Mouse (Mus musculus) thymus, adult 2 months (tissue): ENCODE results near the gene Ccdc8. TPM values are rescaled to one million over a fixed set of nuclear protein-coding genes. Genes with fewer than 3 reads are reported as not detected.

Source experiments
- DNase-seq: peaks from one replicate; pipeline ENCODE4 v3.0.0; 2021
- H3K27ac ChIP-seq: fragments of 200-500 bp; 2 replicates; pipeline ENCODE4 v1.5.1; 2012; ENCODE audit warnings: low read length, control low read depth; ENCODE audit not compliant: control insufficient read depth, insufficient read depth
- H3K27me3 ChIP-seq: fragments of 200-500 bp; 2 replicates; pipeline ENCODE4 v1.6.1; 2012; ENCODE audit warnings: mild to moderate bottlenecking, low read length, moderate library complexity, mixed read lengths; ENCODE audit not compliant: control insufficient read depth, insufficient read depth
- H3K36me3 ChIP-seq: fragments of 200-500 bp; 2 replicates; pipeline ENCODE4 v1.6.1; 2012; ENCODE audit warnings: mild to moderate bottlenecking, low read length, moderate library complexity; ENCODE audit not compliant: control insufficient read depth, insufficient read depth
- H3K4me1 ChIP-seq: fragments of 200-500 bp; replicated peaks from 2 replicates; pipeline ENCODE4 v1.6.1; 2012; ENCODE audit warnings: low read length; ENCODE audit not compliant: control insufficient read depth, insufficient read depth
- H3K4me3 ChIP-seq: fragments of 200-500 bp; 2 replicates; pipeline ENCODE4 v1.5.1; 2012; ENCODE audit warnings: mild to moderate bottlenecking, low read length, control low read depth, moderate library complexity; ENCODE audit not compliant: control insufficient read depth, insufficient read depth
- CTCF ChIP-seq: fragments of 200-500 bp; IDR thresholded peaks from 2 replicates; pipeline ENCODE4 v1.5.1; 2012; ENCODE audit warnings: mild to moderate bottlenecking, control low read depth, low read length, moderate library complexity, borderline replicate concordance; ENCODE audit not compliant: control insufficient read depth, poor library complexity, insufficient read depth; ENCODE audit errors: extremely low read depth
- POLR2A ChIP-seq: fragments of 200-500 bp; IDR thresholded peaks from 2 replicates; pipeline ENCODE4 v1.6.1; 2012; ENCODE audit warnings: mild to moderate bottlenecking, low read length, control low read depth, moderate library complexity; ENCODE audit not compliant: control insufficient read depth, poor library complexity, insufficient read depth; ENCODE audit errors: extremely low read depth
- WGBS: fragments of 180-500 bp; shearing (Covaris S2); methylation state at CpG from one replicate; pipeline ENCODE4 v1.1.7; 2018; 5-methylcytosine and 5-hydroxymethylcytosine counted together
- polyA plus RNA-seq: library from polyadenylated mRNA; depleted of rRNA; stranded (reverse); fragments of >200 nt; gene quantifications from 2 replicates; pipeline ENCODE4 v1.2.3, GENCODE M21; 2012

Gene Ccdc8
- polyA plus RNA-seq, 1 experiment = 2.0 TPM

GRCm38 (mm10) chr7:16999650-17000049 lies 7.1 kb downstream of the Ccdc8 start:
- Histone ChIP-seq H3K4me1 (peaks cover 4% of the 10 kb centered on the region; the same call in 1 of the 2 replicates), H3K36me3 (0 out of 2 replicates have a peak, but pooled peaks cover 1% of the 10 kb centered on the region), H3K27ac (no peak overlapping the region), H3K27me3 (no peaks in the 10 kb centered on the region; the same call in 1 of the 2 replicates), H3K4me3 (no peak overlapping the region)
- TF ChIP-seq POLR2A (no peak), CTCF (peak; percentile 98)
- WGBS = 41% methylated on average over 4 of the region's 4 CpGs
- DNase-seq = peak; percentile 87

- Histone ChIP-seq H3K4me1 (no peaks in the 10 kb centered on the region), H3K27me3 (no peaks in the 10 kb centered on the region), H3K27ac (no peak overlapping the region), H3K36me3 (peaks cover 18% of the 10 kb centered on the region), H3K4me3 (no peak overlapping the region)
- peak; percentile 86 for DNase-seq
- WGBS = 26% methylated on average over 7 of the region's 7 CpGs
- 0 out of 2 replicates have a peak, but pooled peaks have one; percentile 11 for TF ChIP-seq POLR2A
- TF ChIP-seq CTCF = peak; percentile 94
Measured at GRCm38 (mm10) chr7:17002375-17003195, 10.1 kb downstream of the Ccdc8 start.

GRCm38 (mm10) chr7:17003230-17003960 lies 10.9 kb downstream of the Ccdc8 start:
- no peak for DNase-seq
- no peak overlapping the region for H3K27ac ChIP-seq
- peaks cover 23% of the 10 kb centered on the region for H3K36me3 ChIP-seq

GRCm38 (mm10) chr7:17004716-17005115 lies 12.2 kb downstream of the Ccdc8 start:
- TF ChIP-seq CTCF (no peak), POLR2A (no peak)
- Histone ChIP-seq H3K27me3 (no peaks in the 10 kb centered on the region), H3K4me3 (no peak overlapping the region), H3K27ac (no peak overlapping the region), H3K4me1 (peaks cover 8% of the 10 kb centered on the region), H3K36me3 (peaks cover 29% of the 10 kb centered on the region)
- no peak for DNase-seq
- WGBS = 93% methylated on average over 7 of the region's 7 CpGs

More at GRCm38 (mm10) chr7:17003230-17003960, 10.9 kb downstream of the Ccdc8 start:
- TF ChIP-seq POLR2A (no peak), CTCF (no peak)
- no peaks in the 10 kb centered on the region for H3K4me1 ChIP-seq
- 73% methylated on average over 7 of the region's 7 CpGs for WGBS
- H3K27me3 ChIP-seq = no peaks in the 10 kb centered on the region
- no peak overlapping the region for H3K4me3 ChIP-seq

GRCm38 (mm10) chr7:17007300-17007699 lies 14.8 kb downstream of the Ccdc8 start:
- TF ChIP-seq CTCF = peak; percentile 90
- TF ChIP-seq POLR2A = no peak
- H3K27ac ChIP-seq = no peak overlapping the region
- peaks cover 15% of the 10 kb centered on the region for H3K4me1 ChIP-seq
- peak; percentile 48 for DNase-seq
- no peak overlapping the region for H3K4me3 ChIP-seq
- H3K27me3 ChIP-seq = no peaks in the 10 kb centered on the region
- 43% methylated on average over 4 of the region's 4 CpGs for WGBS
- peaks cover 40% of the 10 kb centered on the region for H3K36me3 ChIP-seq

- Histone ChIP-seq H3K36me3 (peaks cover 54% of the 10 kb centered on the region), H3K27ac (peak overlapping the region; percentile 52; the same call in 1 of the 2 replicates), H3K4me1 (peaks cover 15% of the 10 kb centered on the region), H3K27me3 (no peaks in the 10 kb centered on the region), H3K4me3 (no peak overlapping the region)
- DNase-seq = peak; percentile 69
- TF ChIP-seq POLR2A (no peak), CTCF (no peak)
- 25% methylated on average over 16 of the region's 16 CpGs for WGBS
Measured at GRCm38 (mm10) chr7:17009326-17010009, 17.0 kb downstream of the Ccdc8 start.
